In genomic region chr1:192564691-192565090, GRCm38 (mm10) we compare ENCODE assay signal across 22 mouse cellular contexts.
A peak's percentile ranks its signal among the peaks of the same experiment; 100 is the strongest.
DNase-seq lines count a peak whose midpoint lies in the region; ATAC-seq and TF ChIP-seq lines count a peak whose summit lies in the region.
"Had no signal": no experiment of that assay in that cellular context is flagged by ENCODE, and none has a peak within 500 bp of the region (broad histone marks: within the 10 kb centered on the region; RNA-seq: fewer than 3 reads in every experiment).

No protein-coding gene starts in this region.

- no peaks in the 10 kb centered on the region for H3K27me3 ChIP-seq in intestine, embryonic 15.5 days (replicated peaks)
- H3K27me3 ChIP-seq in intestine, postnatal 0 days (replicated peaks; ENCODE audit: control insufficient read depth, insufficient read depth, low read length): no peaks in the 10 kb centered on the region
- H3K27me3 ChIP-seq in liver, adult 2 months (ENCODE audit: control insufficient read depth, insufficient read depth, low read length): no peaks in the 10 kb centered on the region
- no peaks in the 10 kb centered on the region for H3K27me3 ChIP-seq in liver, embryonic 11.5 days (replicated peaks; ENCODE audit: control insufficient read depth, insufficient read depth, low read length)
- H3K27me3 ChIP-seq: embryonic facial prominence, embryonic 12.5 days; forebrain, embryonic 13.5 days; forebrain, embryonic 15.5 days; Patski had no signal

- no peak for TF ChIP-seq POLR2A in liver, adult 2 months (IDR thresholded peaks at IDR 0.05; ENCODE audit: extremely low read depth, insufficient read depth, low read length)

- H3K4me3 ChIP-seq in intestine, embryonic 15.5 days (replicated peaks): no peak overlapping the region
- no peak overlapping the region for H3K4me3 ChIP-seq in intestine, postnatal 0 days (ENCODE audit: low read depth, low read length)
- no peak overlapping the region for H3K4me3 ChIP-seq in liver, adult 2 months (ENCODE audit: insufficient read depth, low read depth, low read length)
- H3K4me3 ChIP-seq in liver, embryonic 11.5 days (ENCODE audit: low read depth, low read length): no peak overlapping the region
- H3K4me3 ChIP-seq: embryonic facial prominence, embryonic 10.5 days; embryonic facial prominence, embryonic 12.5 days; forebrain, embryonic 13.5 days; forebrain, embryonic 15.5 days had no signal

- no peaks in the 10 kb centered on the region for H3K79me2 ChIP-seq in liver, adult 2 months (ENCODE audit: control insufficient read depth, insufficient read depth, low read length)

- no peak overlapping the region for H3K27ac ChIP-seq in intestine, embryonic 15.5 days
- H3K27ac ChIP-seq in intestine, postnatal 0 days (ENCODE audit: low read depth, low read length): no peak overlapping the region
- no peak overlapping the region for H3K27ac ChIP-seq in liver, adult 2 months (replicated peaks; ENCODE audit: insufficient read depth, low read depth, low read length)
- H3K27ac ChIP-seq in liver, embryonic 11.5 days (ENCODE audit: low read depth, low read length): no peak overlapping the region
- H3K27ac ChIP-seq: embryonic facial prominence, embryonic 10.5 days; embryonic facial prominence, embryonic 12.5 days; forebrain, embryonic 13.5 days; forebrain, embryonic 15.5 days had no signal

- peak; percentile 62 for ATAC-seq in intestine, embryonic 15.5 days
- ATAC-seq in intestine, postnatal 0 days: no peak
- ATAC-seq in liver, embryonic 11.5 days (replicated peaks; ENCODE audit: low FRiP score): no peak
- ATAC-seq in megakaryocyte, adult 5-6 weeks (ENCODE audit: poor library complexity, severe bottlenecking): no peak
- ATAC-seq: activated CD4-positive, CD25-positive, alpha-beta regulatory T cell, adult 4 months; CD4-positive, CD25-positive, alpha-beta regulatory T cell, adult 4 months; forebrain, embryonic 13.5 days; forebrain, embryonic 15.5 days; Patski had no signal

- no peak overlapping the region for H3K9ac ChIP-seq in intestine, embryonic 15.5 days
- no peak overlapping the region for H3K9ac ChIP-seq in intestine, postnatal 0 days (ENCODE audit: low read depth, low read length)
- no peak overlapping the region for H3K9ac ChIP-seq in liver, adult 2 months (ENCODE audit: low read depth, low read length)
- no peak overlapping the region for H3K9ac ChIP-seq in liver, embryonic 11.5 days (ENCODE audit: low read depth, low read length)
- H3K9ac ChIP-seq: embryonic facial prominence, embryonic 12.5 days; forebrain, embryonic 13.5 days; forebrain, embryonic 15.5 days had no signal

- no peaks in the 10 kb centered on the region for H3K4me1 ChIP-seq in intestine, embryonic 15.5 days (replicated peaks)
- H3K4me1 ChIP-seq in intestine, postnatal 0 days (replicated peaks; ENCODE audit: control insufficient read depth, insufficient read depth, low read length): no peaks in the 10 kb centered on the region
- H3K4me1 ChIP-seq in liver, adult 2 months (ENCODE audit: control insufficient read depth, insufficient read depth, low read length): peaks cover 2% of the 10 kb centered on the region
- no peaks in the 10 kb centered on the region for H3K4me1 ChIP-seq in liver, embryonic 11.5 days (replicated peaks; ENCODE audit: control insufficient read depth, insufficient read depth, low read length)
- H3K4me1 ChIP-seq: embryonic facial prominence, embryonic 10.5 days; embryonic facial prominence, embryonic 12.5 days; forebrain, embryonic 13.5 days; forebrain, embryonic 15.5 days had no signal

- TF ChIP-seq CTCF in intestine, postnatal 0 days (IDR thresholded peaks at IDR 0.05; ENCODE audit: low read depth): no peak
- TF ChIP-seq CTCF in liver, adult 2 months (IDR thresholded peaks at IDR 0.05; ENCODE audit: low read depth, low read length): no peak

- H3K4me2 ChIP-seq in intestine, embryonic 15.5 days (replicated peaks): no peak overlapping the region
- no peak overlapping the region for H3K4me2 ChIP-seq in intestine, postnatal 0 days (replicated peaks; ENCODE audit: low read depth)
- no peak overlapping the region for H3K4me2 ChIP-seq in liver, embryonic 11.5 days
- H3K4me2 ChIP-seq: embryonic facial prominence, embryonic 12.5 days; forebrain, embryonic 13.5 days; forebrain, embryonic 15.5 days had no signal

- no peaks in the 10 kb centered on the region for H3K36me3 ChIP-seq in intestine, embryonic 15.5 days
- H3K36me3 ChIP-seq in intestine, postnatal 0 days (ENCODE audit: control insufficient read depth, insufficient read depth): no peaks in the 10 kb centered on the region
- no peaks in the 10 kb centered on the region for H3K36me3 ChIP-seq in liver, adult 2 months (ENCODE audit: control insufficient read depth, insufficient read depth, low read length)
- no peaks in the 10 kb centered on the region for H3K36me3 ChIP-seq in liver, embryonic 11.5 days (ENCODE audit: control insufficient read depth, insufficient read depth, low read length)
- H3K36me3 ChIP-seq: embryonic facial prominence, embryonic 10.5 days; embryonic facial prominence, embryonic 12.5 days; forebrain, embryonic 15.5 days; G1E had no signal

- no peaks in the 10 kb centered on the region for H3K9me3 ChIP-seq in intestine, embryonic 15.5 days
- H3K9me3 ChIP-seq in intestine, postnatal 0 days (ENCODE audit: control insufficient read depth): no peaks in the 10 kb centered on the region
- no peaks in the 10 kb centered on the region for H3K9me3 ChIP-seq in liver, embryonic 11.5 days (ENCODE audit: control insufficient read depth, low read length)
- H3K9me3 ChIP-seq: embryonic facial prominence, embryonic 12.5 days; forebrain, embryonic 15.5 days had no signal

- DNase-seq in liver, adult 2 months (ENCODE audit: extremely low read depth, low read depth, low spot score): peak; percentile 65
- DNase-seq in liver, embryonic 11.5 days (ENCODE audit: low spot score): no peak
- DNase-seq: adrenal gland, adult 8-10 months; adrenal gland, postnatal 14 days; adrenal gland, postnatal 36 days; B cell, adult 2 months; cerebellum, adult 11-12 months; cerebellum, adult 2 months; cerebellum, adult 9-10 months; cerebellum, postnatal 10 days; cerebellum, postnatal 25 days had no signal
